Mouse (Mus musculus): ENCODE data around the gene Ddr1.

Gene Ddr1

GRCm38 (mm10) chr17:35636363-35636762, 68.1 kb downstream of the Ddr1 start:
- peak; percentile 18 to 36 for DNase-seq (ENCODE audit: low spot score in 2 of 2)

GRCm38 (mm10) chr17:35635699-35636111, 68.7 kb downstream of the Ddr1 start:
- peak; percentile 54 to 58 for DNase-seq (ENCODE audit: low spot score in 2 of 2)

- DNase-seq (ENCODE audit: low spot score in 2 of 2) = no peak
Measured at GRCm38 (mm10) chr17:35635202-35635601, 69.2 kb downstream of the Ddr1 start.

- DNase-seq (ENCODE audit: low spot score in 2 of 2) = no peak
Measured at GRCm38 (mm10) chr17:35633992-35634391, 70.4 kb downstream of the Ddr1 start.

Measured in urinary bladder, postnatal 36 days (tissue).